Mouse (Mus musculus) 416B (cell line): ENCODE data around the gene Klhl36.
"Not testable (repeated sequence)": the region's sequence is repeated elsewhere in the genome, so short reads cannot be mapped to it uniquely, and the experiment has no call there.

Experiments used
- DNase-seq: peaks from one replicate; pipeline ENCODE4 v3.0.0; 2011; ENCODE audit warnings: low read depth

Gene Klhl36

DNA sequence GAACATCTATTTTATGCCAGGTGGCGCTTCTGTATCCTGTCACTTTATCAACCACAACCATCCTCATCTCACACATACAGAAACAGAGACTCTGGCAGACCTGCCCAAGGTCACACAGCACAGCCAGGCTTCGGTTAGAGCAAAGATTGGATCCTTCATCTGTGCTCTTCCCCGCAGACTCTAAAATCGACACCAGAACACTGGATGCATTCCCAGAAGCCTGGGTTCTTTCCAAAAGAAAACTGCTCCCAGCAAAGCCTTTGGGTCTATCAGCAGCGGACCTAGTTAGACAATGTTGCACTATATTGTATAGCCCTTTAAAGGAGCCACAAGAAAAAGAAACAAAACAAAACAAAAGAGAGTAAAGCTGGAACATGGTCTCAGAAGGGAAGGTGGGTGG lies 26.8 kb upstream of the Klhl36 start:
- no peak for DNase-seq

DNA sequence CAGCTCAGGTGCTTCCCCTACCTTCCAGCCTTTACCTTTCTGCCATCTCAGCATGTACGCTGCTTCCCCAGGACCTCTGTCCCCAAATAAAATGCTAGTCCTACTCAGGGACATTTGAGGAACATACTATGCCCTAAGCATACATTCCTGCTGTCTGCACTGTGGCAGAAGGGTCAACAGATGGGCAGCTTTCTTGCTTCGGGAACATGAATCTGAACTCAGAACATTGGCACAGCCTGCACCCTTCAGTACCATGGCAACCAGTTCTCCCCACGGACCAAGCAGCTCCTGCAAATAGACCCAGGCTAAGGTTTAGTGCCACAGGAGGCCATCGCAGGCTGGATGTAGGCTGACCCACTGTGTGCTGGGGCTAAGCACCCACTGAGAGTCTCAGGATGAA lies 25.2 kb upstream of the Klhl36 start:
- no peak for DNase-seq

DNA sequence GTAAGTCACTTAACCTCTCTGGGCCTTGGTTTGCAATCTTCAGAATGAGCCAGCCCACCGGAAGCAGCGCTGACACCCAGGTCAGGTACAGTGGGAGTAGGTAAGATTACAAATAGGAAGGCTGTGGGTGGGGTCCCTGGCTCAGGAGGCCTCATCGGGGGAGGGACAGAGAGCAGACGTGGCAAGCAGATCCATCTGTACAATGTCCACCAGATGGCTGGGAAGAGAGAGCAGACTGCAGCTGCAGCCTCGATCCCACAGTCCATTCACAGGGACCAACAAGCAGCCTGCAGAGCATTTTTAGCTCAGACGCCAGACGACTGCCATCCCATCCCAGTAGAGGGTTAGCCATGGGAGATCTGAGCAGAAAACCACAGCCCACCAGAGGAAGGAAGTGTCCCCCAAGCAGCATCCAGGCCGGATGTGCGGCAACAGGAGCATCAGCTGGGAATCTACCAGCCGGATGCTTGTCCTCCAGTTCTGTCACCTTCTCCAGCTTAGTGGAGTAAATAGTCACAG lies 24.5 kb upstream of the Klhl36 start:
- peak; percentile 69 for DNase-seq

DNA sequence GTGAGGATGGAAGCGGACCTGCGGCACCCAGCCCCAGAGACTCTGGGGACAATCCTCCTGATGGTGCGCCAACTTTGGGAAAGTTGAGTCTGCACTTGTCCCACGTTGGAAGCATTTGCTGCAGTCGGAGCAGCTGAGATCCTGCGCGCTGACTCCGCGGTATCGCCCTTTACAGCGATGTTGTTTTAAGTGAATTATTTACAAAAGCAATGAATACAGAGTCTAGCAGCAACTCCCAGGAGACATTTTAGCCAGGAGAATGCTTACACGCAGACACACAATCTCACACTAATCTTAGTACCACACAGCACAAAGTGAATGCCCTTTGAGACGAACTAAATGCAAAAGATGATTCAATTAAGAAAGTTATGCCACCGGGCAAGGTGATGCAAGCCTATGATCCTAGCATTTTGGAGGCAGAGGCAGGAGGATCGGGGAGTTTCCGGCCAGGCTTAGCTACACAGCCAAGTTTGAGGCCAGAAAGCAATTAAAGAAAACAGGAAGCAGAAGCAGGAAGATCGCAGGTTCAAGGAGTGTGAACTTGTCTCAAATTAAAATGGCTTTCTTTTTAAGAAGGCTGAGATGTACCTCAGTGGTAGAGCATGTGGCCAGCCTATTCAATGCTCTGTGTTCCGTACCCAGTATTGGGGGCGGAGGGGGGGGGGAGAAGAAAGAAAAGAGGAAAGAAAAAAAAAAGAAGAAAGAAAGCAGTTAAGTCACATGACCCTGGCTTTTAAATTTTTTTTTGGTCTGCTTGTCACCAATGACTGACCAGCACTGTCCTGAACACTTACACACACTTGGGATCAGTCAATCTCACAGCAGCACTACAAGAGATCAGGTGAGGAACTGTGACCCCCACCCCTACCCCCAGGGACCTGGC lies 23.7 kb upstream of the Klhl36 start:
- peak; percentile 63 for DNase-seq

DNA sequence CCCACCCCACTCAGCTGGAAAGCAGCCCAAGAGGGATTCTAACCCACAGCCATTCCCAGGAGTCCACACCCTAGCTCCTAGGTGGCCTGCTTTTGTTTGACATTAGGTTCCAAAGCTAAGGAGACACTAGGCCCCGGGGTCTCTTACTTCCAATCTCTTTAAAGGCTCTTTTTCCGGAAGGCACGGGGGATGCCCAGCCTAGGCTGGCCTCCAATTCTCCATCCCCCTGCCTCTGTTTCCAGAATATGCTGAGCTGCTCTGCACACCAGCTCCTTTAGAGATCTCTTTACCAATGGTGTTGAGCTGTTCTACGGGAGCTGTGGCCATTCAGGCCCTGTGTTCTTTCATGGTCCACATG lies 23.1 kb upstream of the Klhl36 start:
- DNase-seq, result no peak

DNA sequence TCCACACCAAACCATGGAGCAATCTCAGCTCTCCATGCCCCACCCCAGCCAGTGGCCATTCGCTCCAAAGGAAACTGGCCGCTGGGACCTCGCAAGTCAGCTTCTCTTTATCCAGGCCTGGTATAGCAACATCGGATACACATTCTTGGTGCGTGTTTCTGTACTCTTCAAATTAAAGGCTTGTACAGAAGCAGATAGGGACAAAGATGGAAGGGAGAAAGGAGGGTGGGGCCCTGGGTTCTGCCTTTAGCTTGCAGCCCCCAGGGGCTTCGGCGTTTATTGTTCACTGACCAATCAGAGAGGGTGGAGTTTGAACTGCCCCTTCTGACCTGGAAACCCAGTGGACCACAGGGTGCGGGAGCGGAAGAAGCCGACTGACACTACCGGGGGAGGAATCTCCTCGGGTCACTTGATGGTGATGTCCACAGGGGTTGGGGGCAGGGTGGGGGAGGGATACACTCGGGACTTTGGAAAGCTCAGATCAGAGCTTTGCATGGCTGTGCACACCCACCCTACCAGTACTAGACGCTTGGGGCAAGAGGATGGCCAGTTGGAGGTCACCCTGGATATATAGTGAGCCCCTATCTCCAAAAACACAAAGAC lies 22.5 kb upstream of the Klhl36 start:
- DNase-seq, result peak; percentile 48

DNA sequence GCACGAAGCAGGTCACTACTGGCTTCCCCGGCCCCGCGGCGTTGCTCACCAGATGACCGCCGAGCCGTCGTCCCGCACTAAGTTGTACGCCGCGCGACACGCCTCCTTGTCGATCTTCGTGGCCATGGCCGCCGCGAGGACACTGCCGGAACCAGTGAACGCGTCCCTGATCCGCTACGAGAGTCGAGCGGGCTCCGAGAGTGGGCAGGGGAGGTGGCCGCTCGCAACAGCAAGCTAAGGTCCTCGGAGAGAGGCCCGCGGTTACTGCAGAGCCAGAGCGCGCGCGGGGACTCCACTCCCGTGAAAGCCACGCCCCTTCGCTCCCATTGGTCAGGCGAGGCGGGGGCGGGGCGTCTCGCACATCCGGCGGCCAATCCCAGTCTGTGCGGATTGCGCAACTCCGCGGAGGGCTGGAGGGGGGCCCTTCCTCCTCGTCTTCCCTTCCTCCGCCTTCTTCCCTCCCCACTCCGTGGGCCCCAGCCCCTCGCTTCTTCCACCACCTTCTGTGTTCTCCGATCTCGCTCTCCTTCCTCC lies 21.7 kb upstream of the Klhl36 start, which contains the start of gene Cotl1:
TSS of gene Cotl1 (minus strand) at position 270 of the 534 bp plus-strand sequence.
- peak; percentile 95 for DNase-seq

DNA sequence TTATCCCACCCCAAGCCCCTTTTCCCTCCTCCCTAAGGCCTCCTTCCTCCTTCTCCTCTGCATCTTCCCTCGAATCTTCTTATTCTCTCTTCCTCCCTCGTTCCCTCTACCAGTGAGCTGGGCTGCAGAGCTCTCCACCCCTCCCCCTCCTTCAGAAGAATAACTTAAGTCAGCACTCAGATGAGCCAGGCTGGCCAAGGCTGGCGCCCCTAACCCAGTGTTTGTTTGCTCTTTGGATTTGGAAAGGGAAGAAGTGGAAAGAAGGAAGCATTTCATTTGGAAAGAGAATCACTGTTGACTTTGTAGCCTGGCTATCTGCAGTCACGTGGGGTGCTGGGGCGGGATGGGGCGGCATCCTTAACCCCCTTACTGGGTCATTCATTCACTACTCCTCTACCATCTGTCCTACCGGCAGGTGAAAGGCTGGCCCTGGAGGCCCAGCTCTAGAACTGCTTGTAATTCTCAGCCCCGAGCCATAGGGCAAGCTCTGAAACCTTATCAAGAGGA lies 21.1 kb upstream of the Klhl36 start:
- no peak for DNase-seq

DNA sequence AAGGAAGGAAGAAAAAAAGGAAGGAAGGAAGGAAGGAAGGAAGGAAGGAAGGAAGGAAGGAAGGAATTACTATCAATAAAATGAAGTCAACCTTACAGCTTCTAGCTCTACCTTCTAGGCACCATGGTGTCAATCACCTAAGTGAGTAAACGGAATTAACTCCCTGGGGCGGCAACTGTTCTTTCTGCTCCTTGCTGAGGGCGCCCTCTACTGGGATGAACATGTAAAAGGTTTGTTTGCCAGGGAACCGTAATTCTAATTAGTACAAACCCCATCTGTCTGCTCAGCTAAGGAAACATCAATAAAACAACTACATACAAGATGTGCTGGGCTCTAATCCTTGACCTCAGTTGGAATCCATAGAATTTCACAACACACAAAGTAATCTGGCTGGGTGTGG lies 18.6 kb upstream of the Klhl36 start:
- DNase-seq, result peak; percentile 88

DNA sequence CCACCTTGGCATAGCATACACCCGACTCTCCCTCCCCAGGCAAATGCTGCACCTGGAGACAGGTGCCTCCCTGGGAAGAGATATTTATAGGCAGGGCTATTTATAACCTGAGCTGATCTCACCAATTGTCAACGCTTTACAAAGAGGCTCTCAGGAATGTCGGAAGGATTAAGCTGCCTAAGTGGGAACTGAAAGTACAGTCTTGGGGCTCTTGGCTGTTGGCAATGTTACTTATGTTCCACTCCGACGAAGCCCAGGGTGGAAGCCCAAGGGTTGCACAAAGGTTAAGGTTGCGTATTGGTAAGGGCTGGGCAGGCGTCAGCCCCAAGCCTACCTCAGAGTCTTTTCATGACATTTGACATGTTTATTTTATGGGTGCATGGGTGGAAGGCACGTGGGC lies 17.5 kb upstream of the Klhl36 start:
- DNase-seq, result no peak

DNA sequence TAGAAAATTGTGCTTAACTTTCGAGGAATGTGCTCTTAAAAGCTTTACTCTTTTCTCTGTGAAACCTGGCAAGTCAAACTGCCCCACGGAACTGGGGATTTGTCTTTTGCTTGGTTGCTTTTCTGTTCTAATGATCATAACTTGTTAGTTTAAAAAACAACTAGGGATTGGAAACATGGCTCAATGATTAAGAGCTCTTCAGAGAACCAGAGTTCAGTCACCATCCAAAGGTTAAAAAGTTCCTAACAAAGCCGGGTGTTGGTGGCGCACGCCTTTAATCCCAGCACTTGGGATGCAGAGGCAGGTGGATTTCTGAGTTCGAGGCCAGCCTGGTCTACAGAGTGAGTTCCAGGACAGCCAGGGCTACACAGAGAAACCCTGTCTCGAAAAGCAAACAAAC lies 16.3 kb upstream of the Klhl36 start:
- not testable (repeated sequence) for DNase-seq

DNA sequence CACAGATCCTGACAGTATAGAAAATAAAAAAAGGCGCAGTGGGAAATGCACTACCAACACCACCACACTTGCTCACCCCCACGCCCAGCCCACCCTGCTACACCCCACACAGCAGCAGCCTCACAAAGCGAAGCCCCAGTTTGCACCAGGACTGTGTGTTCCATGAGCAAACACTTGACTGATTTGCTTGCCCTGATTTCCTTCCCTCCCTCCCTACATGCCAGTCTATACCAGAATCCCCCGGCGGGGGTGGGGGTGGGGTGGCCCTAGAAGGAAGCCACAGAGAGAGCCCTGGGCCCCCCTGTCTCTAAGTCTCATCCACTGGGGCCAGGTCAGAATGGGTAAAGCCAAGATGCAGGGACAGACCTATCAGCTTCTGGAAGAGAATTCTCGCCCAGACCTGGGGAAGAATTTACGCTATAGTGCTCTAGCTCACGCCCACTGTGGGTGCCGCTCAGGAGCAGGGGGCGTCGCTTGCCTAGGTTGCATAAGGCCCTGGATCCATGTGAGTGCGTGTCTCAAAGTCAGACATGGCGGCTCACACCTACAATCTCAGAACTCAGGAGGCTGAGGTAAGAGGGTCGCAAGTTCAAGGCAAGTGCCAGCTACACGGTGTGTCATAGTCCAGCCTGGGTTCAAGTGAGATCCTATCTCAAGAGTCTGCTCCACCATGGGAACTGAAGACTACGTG lies 14.7 kb upstream of the Klhl36 start:
- DNase-seq, result no peak

DNA sequence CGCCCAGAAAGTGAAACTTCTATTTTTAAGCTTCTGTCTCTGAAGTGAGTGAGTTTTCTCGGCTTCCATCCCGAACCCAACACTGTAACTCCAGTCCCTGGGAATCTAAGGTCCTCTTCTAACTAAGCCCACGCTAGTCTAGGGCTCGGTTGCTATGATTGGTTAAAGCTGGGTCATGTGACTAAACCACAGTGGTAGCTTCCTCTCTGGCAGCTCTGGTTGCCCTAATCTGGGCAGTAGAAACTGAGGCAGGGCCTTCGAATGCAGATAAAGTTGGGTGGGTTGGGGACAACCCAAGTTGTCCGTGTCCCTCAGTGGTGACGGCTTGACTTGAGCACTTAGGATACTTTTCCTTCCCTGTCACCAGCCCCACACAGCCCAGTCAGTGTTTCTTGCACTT lies 8.5 kb upstream of the Klhl36 start:
- DNase-seq, result peak; percentile 35

DNA sequence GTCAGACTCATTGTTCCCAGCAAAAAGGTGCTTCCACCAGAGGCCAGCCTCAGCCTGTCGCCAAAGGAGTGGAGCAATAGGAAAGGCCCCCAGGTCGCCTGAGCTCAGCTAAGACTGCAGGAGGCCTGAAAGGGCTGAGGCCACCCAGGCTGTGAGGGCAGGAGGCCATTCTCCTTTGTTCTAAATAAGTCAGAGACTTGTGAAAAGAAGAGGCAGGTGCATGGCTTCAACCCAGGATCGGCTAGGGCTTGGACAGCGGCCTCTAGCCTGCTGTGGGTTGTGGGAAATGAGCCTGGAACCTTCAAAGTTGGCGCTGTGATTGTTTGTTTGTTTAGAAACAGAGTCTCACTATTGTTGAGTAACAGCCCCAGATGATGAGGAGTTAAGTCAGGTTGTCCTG lies 8.0 kb upstream of the Klhl36 start:
- DNase-seq, result no peak

DNA sequence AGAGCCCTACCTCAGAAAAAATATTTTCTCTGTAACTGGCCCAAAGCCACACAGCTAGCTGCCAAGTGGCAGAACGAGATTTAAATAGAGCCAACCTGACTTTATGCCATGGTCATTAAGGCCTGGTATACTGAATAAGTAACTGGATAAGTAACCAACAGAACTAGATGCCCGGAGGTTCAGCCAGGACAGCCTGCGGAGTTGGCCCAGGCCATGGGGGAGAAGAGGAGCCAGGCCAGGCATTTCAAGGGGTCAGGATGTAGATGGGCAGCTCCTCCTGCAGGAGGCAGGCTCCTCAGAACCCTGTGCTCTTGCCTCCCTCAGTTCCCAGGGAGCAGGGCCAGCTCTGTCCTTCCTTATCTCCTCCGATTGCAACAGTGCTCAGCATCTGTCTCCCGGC lies 6.4 kb upstream of the Klhl36 start:
- DNase-seq, result no peak

DNA sequence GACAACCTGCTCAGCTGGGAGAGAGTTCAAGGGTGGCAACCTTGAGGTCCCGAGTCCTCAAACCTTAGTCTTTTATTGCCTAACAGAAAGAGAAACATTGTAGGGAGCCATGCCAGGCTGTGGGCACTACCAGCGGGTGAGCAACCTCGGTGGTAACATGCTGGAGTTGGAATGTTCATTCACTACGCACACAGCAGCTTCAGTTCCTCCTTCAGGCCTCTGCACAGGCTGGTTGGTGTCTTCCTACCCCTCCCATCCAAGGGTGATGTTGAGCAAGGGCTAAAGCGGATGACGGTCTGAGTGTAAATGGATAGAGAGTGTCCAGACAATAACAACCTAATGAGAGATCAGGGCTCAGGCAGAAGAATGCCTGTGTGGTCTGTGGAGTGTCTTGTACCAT lies 4.3 kb upstream of the Klhl36 start:
- DNase-seq, result no peak

DNA sequence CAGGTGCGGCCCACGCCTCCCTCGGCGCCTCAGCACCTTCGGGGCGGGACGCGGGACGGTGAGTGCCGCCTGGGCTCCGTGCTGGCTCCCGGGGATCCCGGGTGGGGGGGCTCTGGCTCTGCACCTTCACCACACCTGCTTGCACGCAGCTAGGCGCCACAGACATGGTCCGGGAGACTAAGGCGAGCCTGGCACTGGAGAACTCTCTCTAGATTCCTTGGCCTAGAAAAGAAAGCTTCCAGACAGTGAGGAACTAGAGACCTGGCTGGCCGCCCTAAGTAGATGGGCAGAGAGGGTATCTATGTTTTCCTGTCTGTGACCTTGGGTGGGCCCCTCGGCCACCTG lies 296 bp downstream of the Klhl36 start:
- no peak for DNase-seq

DNA sequence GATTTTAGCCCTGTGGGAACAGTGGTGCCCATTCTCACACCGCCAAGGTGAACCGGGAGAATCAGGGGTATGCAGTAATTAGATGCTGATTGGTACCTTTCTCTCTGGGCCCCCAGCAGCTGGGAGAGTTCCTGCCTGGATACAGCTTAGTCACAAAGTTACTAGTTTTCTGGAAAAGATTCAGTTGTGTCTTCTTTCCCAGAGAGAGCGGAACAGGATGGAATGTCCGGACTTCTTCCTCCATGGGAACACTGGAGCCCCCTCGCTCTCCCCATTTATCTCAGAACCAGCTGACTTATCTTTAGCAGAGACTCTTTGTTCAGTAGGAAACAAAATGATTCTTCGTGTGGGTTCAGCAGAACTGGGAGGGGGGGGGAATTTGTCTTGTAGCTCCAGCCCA lies 683 bp downstream of the Klhl36 start:
- DNase-seq, result no peak

DNA sequence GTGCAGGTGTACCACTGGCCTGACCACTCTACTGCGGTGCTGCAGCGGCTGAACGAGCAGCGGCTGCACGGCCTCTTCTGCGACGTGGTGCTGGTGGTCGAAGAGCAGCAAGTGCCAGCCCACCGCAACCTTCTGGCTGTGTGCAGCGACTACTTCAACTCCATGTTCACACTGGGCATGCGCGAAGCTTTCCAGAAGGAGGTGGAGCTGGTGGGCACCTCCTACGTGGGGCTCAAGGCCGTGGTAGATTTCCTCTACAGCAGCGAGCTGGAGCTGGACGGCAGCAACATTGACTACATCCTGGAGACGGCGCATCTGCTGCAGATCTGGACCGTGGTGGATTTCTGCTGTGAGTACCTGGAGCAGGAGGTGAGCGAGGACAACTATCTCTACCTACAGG lies 7.5 kb downstream of the Klhl36 start:
- DNase-seq, result no peak

DNA sequence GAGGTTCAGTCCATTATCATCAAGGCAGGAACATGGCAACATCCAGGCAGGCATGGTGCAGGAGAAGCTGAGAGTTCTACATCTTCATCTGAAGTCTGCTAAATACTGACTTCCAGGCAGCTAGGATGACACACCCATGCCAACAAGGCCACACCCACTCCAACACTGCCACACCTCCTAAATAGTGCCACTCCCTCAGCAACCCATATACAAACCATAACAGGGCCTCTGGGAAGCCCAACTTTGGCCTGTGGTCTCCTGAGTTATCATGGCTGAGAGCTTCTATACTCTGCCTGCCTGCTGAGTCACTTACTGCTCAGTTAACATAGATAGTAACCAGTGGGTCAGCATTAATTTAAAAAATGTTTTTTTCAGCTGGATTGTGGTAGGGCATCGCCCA lies 11.1 kb downstream of the Klhl36 start:
- peak; percentile 51 for DNase-seq

DNA sequence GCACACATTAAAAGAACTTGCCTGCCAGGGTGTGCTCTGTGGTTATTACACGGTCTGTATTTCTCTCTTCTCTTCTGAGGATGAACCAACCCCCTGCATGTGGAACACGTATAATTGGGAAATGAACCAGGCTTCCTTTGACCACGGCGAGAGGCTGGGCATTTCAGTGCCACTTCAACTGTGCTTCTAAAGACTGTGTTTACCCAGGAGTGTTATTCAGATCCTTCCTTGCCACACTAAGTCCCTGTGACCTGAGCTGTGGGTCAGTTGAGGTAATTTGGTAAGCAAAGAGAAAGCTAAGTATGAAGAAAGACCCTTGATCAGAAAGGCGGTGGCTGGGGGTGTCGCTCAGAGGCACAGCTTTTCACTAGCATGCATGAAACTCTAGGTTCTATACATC lies 19.2 kb downstream of the Klhl36 start:
- no peak for DNase-seq

DNA sequence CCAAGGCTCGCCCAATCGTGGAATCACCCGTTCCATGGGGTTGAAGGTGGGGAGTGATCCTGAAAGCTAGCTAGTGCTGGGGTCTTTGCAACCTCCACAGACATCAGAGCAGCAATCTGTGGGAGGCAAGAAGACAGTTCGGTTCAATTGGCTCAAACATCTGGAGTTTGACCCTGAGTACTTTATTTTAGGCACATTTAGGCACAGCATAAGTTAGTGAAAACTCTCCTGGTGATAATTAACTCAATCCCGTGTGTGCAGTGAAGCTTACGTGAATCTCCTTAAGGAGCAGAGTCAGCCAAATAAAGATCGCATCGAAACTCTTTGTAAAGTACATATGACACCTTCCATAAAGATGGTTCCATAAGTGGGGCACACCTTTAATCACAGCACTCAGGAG lies 19.9 kb downstream of the Klhl36 start:
- DNase-seq, result no peak

DNA sequence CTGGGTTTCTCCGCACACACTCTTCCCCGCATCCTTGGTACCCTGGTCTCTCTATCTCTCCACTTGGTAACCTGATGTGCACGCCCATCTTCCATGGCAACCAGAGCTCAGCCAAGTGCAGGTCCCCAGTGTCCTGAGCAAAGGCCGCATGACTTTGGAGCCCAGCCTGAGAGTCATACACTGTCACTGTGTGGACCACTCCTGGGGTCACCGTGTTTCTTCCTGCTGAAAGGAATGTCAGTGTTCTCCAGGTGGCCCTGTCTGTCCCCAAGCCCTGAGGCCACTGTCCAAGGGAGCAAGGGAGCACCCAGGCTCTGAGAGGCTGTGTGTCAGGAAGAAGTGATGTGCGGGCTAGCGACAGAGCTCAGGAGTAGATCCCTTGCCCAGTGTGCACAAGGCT lies 21.2 kb downstream of the Klhl36 start:
- DNase-seq, result no peak
